Mouse (Mus musculus): Measurements from ENCODE around the gene Olfr1135. TPM values are rescaled to one million over a fixed set of nuclear protein-coding genes. Genes with fewer than 3 reads are reported as not detected.

Gene Olfr1135
- polyA plus RNA-seq, 1 experiment: not detected

GRCm38 (mm10) chr2:87626804-87627203 is 46.7 kb downstream of the Olfr1135 start, which contains the start of gene Olfr1131:
Gene Olfr1131, plus strand, starts transcription at chr2:87627104.
- DNase-seq (ENCODE audit: low read depth in 1 of 2, low spot score in 2 of 2): no peak
- Histone ChIP-seq H3K27me3 (ENCODE audit: control insufficient read depth, insufficient read depth, low read length) (no peaks in the 10 kb centered on the region), H3K4me1 (ENCODE audit: control insufficient read depth, insufficient read depth, insufficient read length) (no peaks in the 10 kb centered on the region), H3K36me3 (ENCODE audit: control insufficient read depth, insufficient read depth, low read length) (no peaks in the 10 kb centered on the region), H3K27ac (ENCODE audit: insufficient read depth, low read length) (no peak within 1 kb of the TSS), H3K4me3 (ENCODE audit: extremely low read depth, insufficient read depth, insufficient read length) (no peak within 1 kb of the TSS)
- WGBS: 66% methylated on average over 3 of the region's 3 CpGs
- TF ChIP-seq POLR2A (IDR thresholded peaks at IDR 0.05; ENCODE audit: low read depth, low read length): no peak
- no peak for TF ChIP-seq CTCF (IDR thresholded peaks at IDR 0.05; ENCODE audit: extremely low read depth, insufficient read depth, insufficient read length, insufficient replicate concordance)

Other genes with a start within 250 kb of the Olfr1135 start
- not detected in 2 replicates for gene Olfr1124, start 243.4 kb downstream of the Olfr1135 start, polyA plus RNA-seq (2012; rRNA removed)
- not detected in 2 replicates for gene Olfr1126, start 219.7 kb downstream of the Olfr1135 start, polyA plus RNA-seq (2012; rRNA removed)
- not detected in 2 replicates for gene Pramel7, start 176.6 kb downstream of the Olfr1135 start, polyA plus RNA-seq (2012; rRNA removed)
- gene Pramel6, start 167.1 kb downstream of the Olfr1135 start, polyA plus RNA-seq (2012; rRNA removed): not detected in 2 replicates
- not detected in 2 replicates for gene Olfr153, start 141.9 kb downstream of the Olfr1135 start, polyA plus RNA-seq (2012; rRNA removed)
- not detected in 2 replicates for gene Olfr1128, start 128.1 kb downstream of the Olfr1135 start, polyA plus RNA-seq (2012; rRNA removed)
- gene Olfr1129, start 99.8 kb downstream of the Olfr1135 start, polyA plus RNA-seq (2012; rRNA removed): not detected in 2 replicates
- gene Olfr1130, start 67.5 kb downstream of the Olfr1135 start, polyA plus RNA-seq (2012; rRNA removed): not detected in 2 replicates
- not detected in 2 replicates for gene Olfr1131, start 46.6 kb downstream of the Olfr1135 start, polyA plus RNA-seq (2012; rRNA removed)
- gene Olfr1132, start 36.1 kb downstream of the Olfr1135 start, polyA plus RNA-seq (2012; rRNA removed): not detected in 2 replicates
- not detected in 2 replicates for gene Olfr1133, start 26.3 kb downstream of the Olfr1135 start, polyA plus RNA-seq (2012; rRNA removed)
- gene Olfr1134, start 15.2 kb downstream of the Olfr1135 start, polyA plus RNA-seq (2012; rRNA removed): not detected in 2 replicates
- gene Olfr1136, start 20.3 kb upstream of the Olfr1135 start, polyA plus RNA-seq (2012; rRNA removed): not detected in 2 replicates
- gene Olfr1137, start 39.5 kb upstream of the Olfr1135 start, polyA plus RNA-seq (2012; rRNA removed): not detected in 2 replicates
- not detected in 2 replicates for gene Olfr1138, start 66.3 kb upstream of the Olfr1135 start, polyA plus RNA-seq (2012; rRNA removed)
- not detected in 2 replicates for gene Olfr1140, start 70.1 kb upstream of the Olfr1135 start, polyA plus RNA-seq (2012; rRNA removed)
- not detected in 2 replicates for gene Olfr1141, start 80.3 kb upstream of the Olfr1135 start, polyA plus RNA-seq (2012; rRNA removed)
- not detected in 2 replicates for gene Olfr152, start 105.8 kb upstream of the Olfr1135 start, polyA plus RNA-seq (2012; rRNA removed)
- not detected in 2 replicates for gene Olfr1143, start 126.9 kb upstream of the Olfr1135 start, polyA plus RNA-seq (2012; rRNA removed)
- gene Olfr1145, start 136.2 kb upstream of the Olfr1135 start, polyA plus RNA-seq (2012; rRNA removed): not detected in 2 replicates
- not detected in 2 replicates for gene Olfr1148, start 156.9 kb upstream of the Olfr1135 start, polyA plus RNA-seq (2012; rRNA removed)
- gene Olfr1150-ps1, start 170.3 kb upstream of the Olfr1135 start, polyA plus RNA-seq (2012; rRNA removed): not detected in 2 replicates
- not detected in 2 replicates for gene Olfr1151, start 182.2 kb upstream of the Olfr1135 start, polyA plus RNA-seq (2012; rRNA removed)
- gene Olfr1152, start 192.8 kb upstream of the Olfr1135 start, polyA plus RNA-seq (2012; rRNA removed): not detected in 2 replicates
- gene Olfr1153, start 221.3 kb upstream of the Olfr1135 start, polyA plus RNA-seq (2012; rRNA removed): not detected in 2 replicates
- gene Olfr1154, start 231.5 kb upstream of the Olfr1135 start, polyA plus RNA-seq (2012; rRNA removed): not detected in 2 replicates